Mouse (Mus musculus) limb, embryonic 11.5 days (tissue): Measurements from ENCODE around the gene Lrpprc. TPM values are rescaled to one million over a fixed set of nuclear protein-coding genes. Genes with fewer than 3 reads are reported as not detected.
A peak's percentile ranks its signal among the peaks of the same experiment; 100 is the strongest.

ENCODE experiments used
- ATAC-seq: fragments of 200-750 bp; cut with Nextera tagmentation; 2 replicates; pipeline ENCODE4 v1.8.0; 2017; ENCODE audit warnings: low read depth; ENCODE audit not compliant: insufficient number of reproducible peaks, low FRiP score, low TSS enrichment
- DNase-seq: peaks from one replicate; pipeline ENCODE4 v3.0.0-alpha.2; 2015; ENCODE audit warnings: low spot score
- H3K27ac ChIP-seq: fragments of 300-500 bp; sonication (generic); replicated peaks from 2 replicates; pipeline ENCODE4 v1.5.1; 2014; ENCODE audit warnings: low read depth, mild to moderate bottlenecking, low read length
- H3K27me3 ChIP-seq: fragments of 300-500 bp; sonication (generic); 2 replicates; pipeline ENCODE4 v1.6.1; 2014; ENCODE audit warnings: mild to moderate bottlenecking, low read length, mixed read lengths; ENCODE audit not compliant: control insufficient read depth, insufficient read depth
- H3K36me3 ChIP-seq: fragments of 300-500 bp; sonication (generic); 2 replicates; pipeline ENCODE4 v1.6.1; 2014; ENCODE audit warnings: mild to moderate bottlenecking, low read length, moderate library complexity, mixed read lengths; ENCODE audit not compliant: control insufficient read depth, insufficient read depth
- H3K4me1 ChIP-seq: fragments of 300-500 bp; sonication (generic); 2 replicates; pipeline ENCODE4 v1.6.1; 2014; ENCODE audit warnings: low read length, mixed read lengths; ENCODE audit not compliant: control insufficient read depth, insufficient read depth
- H3K4me2 ChIP-seq: fragments of 300-500 bp; sonication (generic); 2 replicates; pipeline ENCODE4 v1.6.1; 2014; ENCODE audit warnings: low read depth, mild to moderate bottlenecking, moderate library complexity; ENCODE audit not compliant: severe bottlenecking
- H3K4me3 ChIP-seq: fragments of 300-500 bp; sonication (generic); 2 replicates; pipeline ENCODE4 v1.5.1; 2014; ENCODE audit warnings: low read depth, low read length
- H3K9ac ChIP-seq: fragments of 300-500 bp; sonication (generic); 2 replicates; pipeline ENCODE4 v1.6.1; 2014; ENCODE audit warnings: mild to moderate bottlenecking, low read length
- H3K9me3 ChIP-seq: fragments of 300-500 bp; sonication (generic); 2 replicates; pipeline ENCODE4 v1.6.1; 2016; ENCODE audit warnings: low read length; ENCODE audit not compliant: control insufficient read depth
- WGBS: fragments of 180-500 bp; shearing (Covaris S2); extraction: QIAGEN DNeasy Blood & Tissue Kit; methylation state at CpG from one replicate; pipeline ENCODE4 v1.1.7; 2014; 5-methylcytosine and 5-hydroxymethylcytosine counted together
- polyA plus RNA-seq: library from polyadenylated mRNA; unstranded; fragments of >200 nt; fragmentation: Nextera tagmentation; extraction: Ambion mirVana; gene quantifications from 2 replicates; pipeline ENCODE4 v1.2.1, GENCODE M21; 2014

Lrpprc gene
- polyA plus RNA-seq, 1 experiment from 2014 or later = 60.8 TPM

- no peaks in the 10 kb centered on the region for H3K4me1 ChIP-seq
- ATAC-seq = no peak
- no peak for DNase-seq
- WGBS = 27% methylated on average over 6 of the region's 6 CpGs
- no peak overlapping the region for H3K27ac ChIP-seq
- no peaks in the 10 kb centered on the region for H3K36me3 ChIP-seq
- no peak overlapping the region for H3K4me2 ChIP-seq
- H3K9ac ChIP-seq = no peak overlapping the region
- H3K27me3 ChIP-seq = no peaks in the 10 kb centered on the region
- no peaks in the 10 kb centered on the region for H3K9me3 ChIP-seq
- no peak overlapping the region for H3K4me3 ChIP-seq
Measured at GRCm38 (mm10) chr17:84684284-84684683, 106.3 kb downstream of the Lrpprc start.

DNA sequence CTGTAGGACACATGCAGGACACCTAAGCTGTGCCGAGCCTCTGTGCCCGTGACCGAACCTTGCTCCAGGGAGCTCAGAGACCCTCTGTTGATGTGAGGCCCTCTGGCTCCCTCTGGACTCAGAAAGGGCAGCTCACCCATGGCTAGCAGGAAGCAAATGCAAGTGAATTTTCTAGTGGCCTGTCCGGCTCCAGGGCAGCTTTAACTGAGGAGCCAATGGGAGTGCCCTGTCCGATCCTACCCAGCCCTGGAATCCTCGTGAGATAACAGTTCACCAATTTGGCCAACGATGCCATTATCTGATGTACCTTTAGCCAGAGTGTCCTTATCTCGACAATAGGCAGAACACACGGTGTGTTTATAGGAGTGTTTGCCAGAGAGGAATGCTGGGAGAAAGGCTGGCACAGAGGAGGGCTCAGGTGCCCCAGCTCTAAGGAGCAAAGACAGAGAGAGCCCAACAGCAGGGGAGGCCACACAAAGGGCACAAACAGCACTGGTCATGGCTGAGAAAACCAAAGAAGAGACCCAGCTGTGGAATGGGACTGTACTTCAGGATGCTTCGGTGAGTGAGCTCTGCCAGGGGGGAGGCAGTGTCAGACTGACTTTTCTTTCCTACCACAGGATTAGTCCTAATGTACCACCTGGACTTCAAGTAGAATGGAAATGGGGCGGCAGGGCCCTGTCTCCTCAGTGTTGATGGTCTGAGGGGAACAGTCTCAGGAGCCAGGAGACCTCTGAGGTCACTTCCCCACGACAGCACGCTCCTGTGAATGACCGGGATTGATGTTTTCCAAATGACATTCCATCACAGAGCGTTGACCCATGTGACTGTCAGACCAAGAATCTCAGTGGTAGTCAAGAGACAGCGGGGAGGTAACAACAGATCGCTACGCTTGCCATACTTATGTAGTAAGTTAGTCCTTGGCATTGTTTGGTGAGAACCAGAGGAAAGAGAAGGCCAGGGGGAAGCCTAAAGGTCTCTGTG, 107.6 kb downstream of the Lrpprc start, which contains the start of gene Abcg5:
Gene Abcg5 (minus strand): TSS at position 278 of the 984 bp plus-strand sequence.
- H3K9ac ChIP-seq = no peak within 1 kb of the TSS
- H3K27ac ChIP-seq = no peak within 1 kb of the TSS
- no peak within 1 kb of the TSS for H3K4me3 ChIP-seq
- DNase-seq (no peak), ATAC-seq (no peak)
- H3K9me3 ChIP-seq = no peaks in the 10 kb centered on the region
- no peak within 1 kb of the TSS for H3K4me2 ChIP-seq
- H3K36me3 ChIP-seq = no peaks in the 10 kb centered on the region
- H3K27me3 ChIP-seq = no peaks in the 10 kb centered on the region
- H3K4me1 ChIP-seq = no peaks in the 10 kb centered on the region
- WGBS = 81% methylated on average over 18 of the region's 18 CpGs

- no peaks in the 10 kb centered on the region for H3K27me3 ChIP-seq
- whole genome bisulfite sequencing = 85% methylated on average over 3 of the region's 3 CpGs
- no peak overlapping the region for H3K4me3 ChIP-seq
- no peaks in the 10 kb centered on the region for H3K9me3 ChIP-seq
- H3K9ac ChIP-seq = no peak overlapping the region
- H3K36me3 ChIP-seq = no peaks in the 10 kb centered on the region
- DNase-seq (no peak), ATAC-seq (no peak)
- H3K27ac ChIP-seq = no peak overlapping the region
- no peak overlapping the region for H3K4me2 ChIP-seq
- no peaks in the 10 kb centered on the region for H3K4me1 ChIP-seq
Measured at GRCm38 (mm10) chr17:84681670-84682069, 108.9 kb downstream of the Lrpprc start.

DNA sequence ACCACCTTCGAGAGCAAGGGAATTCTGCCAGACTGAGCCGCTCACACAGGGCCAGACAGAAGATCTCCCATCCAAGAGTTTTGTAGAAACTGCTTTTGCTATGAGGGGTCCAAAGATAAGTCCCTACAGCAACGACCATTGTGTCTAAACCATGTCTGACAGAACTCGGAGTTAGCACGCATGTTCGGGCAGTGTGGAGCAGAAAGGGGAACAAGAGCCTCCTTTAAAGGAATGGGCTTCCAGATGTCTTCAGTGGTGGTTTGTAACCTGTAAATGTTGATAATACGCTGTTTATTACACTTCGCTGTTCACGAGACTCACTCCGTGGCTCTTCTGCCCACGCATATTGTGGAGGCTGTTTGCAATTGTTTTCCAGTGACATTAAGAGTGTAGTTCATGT, 113.0 kb downstream of the Lrpprc start:
- 86% methylated on average over 11 of the region's 11 CpGs for WGBS
- Histone ChIP-seq H3K4me3 (no peak overlapping the region), H3K4me2 (no peak overlapping the region), H3K4me1 (no peaks in the 10 kb centered on the region), H3K27ac (no peak overlapping the region), H3K9ac (no peak overlapping the region), H3K9me3 (no peaks in the 10 kb centered on the region), H3K27me3 (no peaks in the 10 kb centered on the region), H3K36me3 (no peaks in the 10 kb centered on the region)
- ATAC-seq = no peak
- DNase-seq = no peak

- H3K4me3 ChIP-seq = peak within 1 kb of the TSS; percentile 28
- no peak within 1 kb of the TSS for H3K27ac ChIP-seq
- peak within 1 kb of the TSS; percentile 53 for H3K4me2 ChIP-seq
- DNase-seq (peak; percentile 65), ATAC-seq (peak; percentile 72; the same call in 1 of the 2 replicates)
- peak within 1 kb of the TSS; percentile 48; the same call in 1 of the 2 replicates for H3K9ac ChIP-seq
- H3K27me3 ChIP-seq = no peaks in the 10 kb centered on the region
- H3K4me1 ChIP-seq = no peaks in the 10 kb centered on the region
- H3K36me3 ChIP-seq = no peaks in the 10 kb centered on the region
- WGBS = 5% methylated on average over 24 of the region's 24 CpGs
- no peaks in the 10 kb centered on the region for H3K9me3 ChIP-seq
Measured at GRCm38 (mm10) chr17:84675951-84676366, 114.6 kb downstream of the Lrpprc start, which contains the start of gene Abcg8. Gene Abcg8 (plus strand): TSS chr17:84676302.

GRCm38 (mm10) chr17:84675204-84675603, 115.4 kb downstream of the Lrpprc start:
- H3K4me3 ChIP-seq = no peak overlapping the region
- no peaks in the 10 kb centered on the region for H3K27me3 ChIP-seq
- no peak overlapping the region for H3K4me2 ChIP-seq
- WGBS = 71% methylated on average over 4 of the region's 4 CpGs
- H3K4me1 ChIP-seq = no peaks in the 10 kb centered on the region
- no peak overlapping the region for H3K9ac ChIP-seq
- ATAC-seq (no peak), DNase-seq (no peak)
- no peak overlapping the region for H3K27ac ChIP-seq
- H3K9me3 ChIP-seq = no peaks in the 10 kb centered on the region
- no peaks in the 10 kb centered on the region for H3K36me3 ChIP-seq

GRCm38 (mm10) chr17:84674048-84674447, 116.5 kb downstream of the Lrpprc start:
- DNase-seq (no peak), ATAC-seq (no peak)
- no peak overlapping the region for H3K27ac ChIP-seq
- H3K4me3 ChIP-seq = no peak overlapping the region
- H3K4me2 ChIP-seq = no peak overlapping the region
- H3K36me3 ChIP-seq = no peaks in the 10 kb centered on the region
- H3K4me1 ChIP-seq = no peaks in the 10 kb centered on the region
- H3K9ac ChIP-seq = no peak overlapping the region
- WGBS = 25% methylated on average over 7 of the region's 7 CpGs
- no peaks in the 10 kb centered on the region for H3K9me3 ChIP-seq
- no peaks in the 10 kb centered on the region for H3K27me3 ChIP-seq

DNA sequence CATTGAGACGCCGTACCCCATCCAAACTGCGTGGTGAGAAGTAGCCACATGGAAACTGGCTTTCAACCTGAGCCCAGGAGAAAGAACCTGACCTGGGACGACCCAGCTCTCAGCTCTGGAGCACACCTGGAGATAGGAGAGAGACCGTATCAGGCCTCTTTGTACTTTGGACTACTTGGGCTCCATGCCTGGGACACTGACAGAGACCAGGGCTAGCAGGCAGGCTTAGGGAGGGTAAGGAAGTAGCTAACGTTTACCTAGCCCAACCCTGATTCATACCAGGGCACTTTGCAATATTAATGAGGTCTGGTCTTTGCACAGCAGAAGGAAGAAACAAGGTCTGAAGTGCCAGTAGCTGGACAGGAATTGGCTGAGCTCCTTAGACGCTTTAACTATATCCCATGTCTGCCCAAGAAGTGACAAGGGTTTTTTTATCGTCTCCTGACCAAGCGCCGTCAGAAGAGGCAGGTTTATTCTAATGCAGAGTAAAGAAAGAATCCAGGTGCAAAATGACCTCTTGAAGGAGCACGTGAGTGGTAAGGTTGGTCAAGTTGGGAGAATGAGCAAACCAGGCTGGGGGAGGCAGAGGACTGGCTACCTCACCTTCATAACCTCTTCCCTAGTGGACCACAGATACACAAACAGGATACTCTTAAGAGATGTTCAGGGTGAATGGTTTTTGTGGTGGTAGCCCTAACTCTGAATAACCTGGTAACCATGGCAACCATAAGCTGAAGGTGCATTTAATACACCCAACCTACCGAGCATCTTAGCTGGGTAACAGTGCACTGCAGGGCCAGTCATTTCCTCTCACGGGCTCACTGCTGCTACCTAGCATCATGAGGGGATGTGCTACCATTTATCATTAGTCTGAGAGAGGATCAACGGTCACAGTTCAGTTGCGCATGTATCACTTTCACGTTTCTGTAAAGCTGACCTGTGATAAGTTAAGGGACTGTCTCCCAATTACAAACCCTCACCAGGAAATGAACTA, 117.9 kb downstream of the Lrpprc start:
- no peak for DNase-seq
- whole genome bisulfite sequencing = 79% methylated on average over 16 of the region's 16 CpGs
- no peaks in the 10 kb centered on the region for H3K4me1 ChIP-seq

More for the DNA sequence above, 117.9 kb downstream of the Lrpprc start:
- Histone ChIP-seq H3K27me3 (no peaks in the 10 kb centered on the region), H3K36me3 (no peaks in the 10 kb centered on the region), H3K4me2 (no peak overlapping the region), H3K27ac (no peak overlapping the region), H3K9me3 (no peaks in the 10 kb centered on the region), H3K9ac (no peak overlapping the region), H3K4me3 (no peak overlapping the region)
- no peak for ATAC-seq
